Mouse (Mus musculus) heart, adult 8-10 months (tissue): ENCODE data around the gene Capn11. TPM values are rescaled to one million over a fixed set of nuclear protein-coding genes. Genes with fewer than 3 reads are reported as not detected.

Experiments used
- DNase-seq: peaks from one replicate; pipeline ENCODE4 v3.0.0; 2022; ENCODE audit warnings: low spot score
- total RNA-seq, 4 experiments: library from RNA; stranded (reverse); gene quantifications; 2 replicates each; pipeline ENCODE4 v1.2.4; 2022

Gene Capn11
- total RNA-seq, 4 experiments from 2014 or later: 0.97 TPM; not detected in 3

DNA sequence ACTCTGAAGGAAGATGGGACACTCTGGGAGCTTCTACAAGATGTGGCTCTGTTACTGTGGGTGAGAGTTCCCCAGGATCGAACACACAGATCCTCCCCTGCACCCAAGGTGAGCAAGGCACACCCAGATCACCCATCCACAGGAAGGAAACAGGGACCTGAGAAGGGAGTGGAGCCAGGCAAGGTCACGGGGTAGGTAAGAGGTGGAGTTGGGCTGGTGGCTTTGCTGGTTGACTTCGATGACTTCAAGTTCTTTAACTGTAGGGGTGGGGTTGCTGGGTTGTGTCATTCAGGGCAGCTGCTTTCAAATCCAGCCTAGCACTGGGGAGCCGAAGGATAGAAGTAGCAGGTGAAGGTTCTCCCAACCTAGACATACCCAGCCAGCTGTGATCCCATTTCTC, 23.7 kb upstream of the Capn11 start:
- no peak for DNase-seq

- DNase-seq: no peak
Observed at GRCm38 (mm10) chr17:45681588-45681987, 22.5 kb upstream of the Capn11 start.

DNA sequence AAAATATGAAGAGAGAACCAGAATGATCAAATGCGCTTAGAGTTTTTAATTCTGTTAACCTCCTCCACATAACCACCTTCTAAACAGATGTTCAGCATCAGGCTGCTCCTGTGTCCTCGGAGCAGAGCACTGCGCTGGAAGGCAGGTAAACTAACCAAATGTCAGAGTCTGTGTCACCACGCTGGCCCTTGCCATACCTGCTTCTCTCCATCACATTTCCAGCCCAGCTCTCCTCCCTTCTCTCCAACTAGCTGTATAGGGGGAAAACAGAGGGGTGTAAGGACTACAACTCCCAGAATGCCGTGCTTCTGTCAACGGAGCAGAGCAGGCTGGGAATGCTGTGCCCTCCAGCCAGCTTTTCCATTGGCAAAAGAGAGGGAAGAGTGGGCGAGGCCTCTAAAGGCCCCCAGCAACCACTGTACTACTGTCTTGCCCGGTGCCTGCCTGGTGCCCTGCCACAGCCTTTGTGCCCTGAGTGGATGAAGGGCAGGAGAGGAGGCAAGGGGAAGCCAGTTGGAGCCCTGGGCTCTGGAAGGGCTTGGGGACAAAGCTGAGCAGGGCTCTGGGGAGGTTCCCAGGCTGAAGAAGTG, 21.4 kb upstream of the Capn11 start:
- peak; percentile 44 for DNase-seq

DNA sequence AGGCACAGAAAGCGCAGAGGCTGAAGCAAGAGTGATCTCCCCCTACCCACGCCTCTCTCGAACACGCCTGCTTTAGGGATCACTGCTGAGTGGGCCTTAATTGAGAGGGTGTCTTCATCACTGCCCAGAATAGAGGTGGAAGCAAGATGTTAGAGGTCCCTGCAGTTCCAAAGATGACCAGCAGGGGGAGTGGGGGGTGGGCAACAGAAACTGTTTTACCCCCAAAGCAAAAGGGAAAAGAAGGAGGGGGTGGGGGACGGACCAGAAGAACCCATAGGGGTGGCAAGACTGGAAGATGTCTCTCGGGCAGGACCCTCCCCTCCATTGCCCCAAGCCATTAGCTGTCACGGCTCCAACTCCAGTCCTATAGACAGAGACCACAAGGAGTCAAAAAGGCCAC, 19.0 kb upstream of the Capn11 start:
- peak; percentile 42 for DNase-seq

- no peak for DNase-seq
Observed at GRCm38 (mm10) chr17:45672598-45672997, 13.5 kb upstream of the Capn11 start.

DNA sequence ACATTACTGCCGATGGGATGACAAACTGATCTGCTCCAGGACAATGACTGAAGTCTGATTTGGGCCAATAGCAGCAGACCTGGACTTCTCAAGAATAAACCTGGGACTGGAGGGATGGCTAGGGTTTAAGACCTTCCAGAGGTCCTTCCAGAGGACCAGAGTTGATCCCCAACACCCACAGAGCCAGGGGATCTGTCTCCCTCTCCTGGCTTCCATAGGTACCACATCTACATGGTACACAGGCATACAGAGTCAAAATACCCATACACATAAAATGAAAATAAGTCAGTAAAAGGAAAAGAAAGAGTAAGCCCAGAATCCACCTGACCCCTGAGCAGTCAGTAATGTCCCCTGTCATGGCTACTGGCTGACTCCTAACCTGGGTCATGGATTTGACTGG, 12.7 kb upstream of the Capn11 start:
- DNase-seq: no peak

- no peak for DNase-seq
Observed at GRCm38 (mm10) chr17:45667986-45668385, 8.9 kb upstream of the Capn11 start.

GRCm38 (mm10) chr17:45667481-45667880, 8.4 kb upstream of the Capn11 start:
- no peak for DNase-seq

- DNase-seq: no peak
Observed at GRCm38 (mm10) chr17:45666091-45666490, 7.0 kb upstream of the Capn11 start.

GRCm38 (mm10) chr17:45664608-45665007, 5.5 kb upstream of the Capn11 start:
- no peak for DNase-seq

GRCm38 (mm10) chr17:45663106-45663919, 4.2 kb upstream of the Capn11 start:
- peak; percentile 52 for DNase-seq

GRCm38 (mm10) chr17:45655820-45656219, 3.3 kb downstream of the Capn11 start:
- DNase-seq: no peak

DNA sequence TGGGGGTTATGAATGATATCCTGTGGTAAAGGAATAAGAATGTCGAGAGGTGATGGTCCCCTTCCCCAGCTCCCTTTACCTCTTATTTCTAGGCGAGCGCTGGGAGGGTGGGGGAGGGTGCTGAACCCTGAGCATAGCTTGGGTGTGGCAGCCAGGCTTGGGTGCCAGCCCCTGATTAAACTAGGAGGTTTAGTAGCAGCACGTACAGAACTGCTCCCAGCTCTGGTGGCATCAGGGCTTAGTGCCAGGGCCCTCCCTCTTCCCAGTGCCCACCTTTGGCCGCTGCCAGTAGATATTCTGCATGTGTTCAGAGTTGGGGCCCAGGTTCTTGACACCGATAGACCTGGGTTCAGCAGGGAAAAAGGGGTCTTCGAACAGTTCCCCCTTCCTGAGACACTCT, 5.9 kb downstream of the Capn11 start:
- no peak for DNase-seq

GRCm38 (mm10) chr17:45644185-45644584, 14.9 kb downstream of the Capn11 start:
- DNase-seq: no peak

DNA sequence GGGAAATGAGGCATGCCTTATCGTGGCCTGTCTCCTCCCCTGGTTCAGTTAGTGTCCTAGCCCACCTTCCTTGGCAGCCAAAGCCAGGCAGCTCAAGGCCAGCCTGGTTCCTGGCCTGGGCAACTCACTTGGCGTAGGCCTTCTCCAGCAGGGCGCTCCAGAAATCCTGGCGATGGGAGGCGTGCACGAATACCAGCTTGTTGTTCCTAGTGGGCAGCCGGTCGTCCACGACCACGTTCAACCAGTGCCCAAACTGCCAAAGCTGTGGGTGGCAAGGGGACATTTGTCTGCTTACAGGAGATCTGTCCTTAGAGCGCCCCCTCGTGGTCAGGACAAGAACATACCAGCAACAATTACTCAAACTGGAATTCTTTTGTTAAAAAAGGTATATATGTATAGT, 16.4 kb downstream of the Capn11 start:
- DNase-seq: no peak

GRCm38 (mm10) chr17:45641981-45642380, 17.1 kb downstream of the Capn11 start:
- no peak for DNase-seq

DNA sequence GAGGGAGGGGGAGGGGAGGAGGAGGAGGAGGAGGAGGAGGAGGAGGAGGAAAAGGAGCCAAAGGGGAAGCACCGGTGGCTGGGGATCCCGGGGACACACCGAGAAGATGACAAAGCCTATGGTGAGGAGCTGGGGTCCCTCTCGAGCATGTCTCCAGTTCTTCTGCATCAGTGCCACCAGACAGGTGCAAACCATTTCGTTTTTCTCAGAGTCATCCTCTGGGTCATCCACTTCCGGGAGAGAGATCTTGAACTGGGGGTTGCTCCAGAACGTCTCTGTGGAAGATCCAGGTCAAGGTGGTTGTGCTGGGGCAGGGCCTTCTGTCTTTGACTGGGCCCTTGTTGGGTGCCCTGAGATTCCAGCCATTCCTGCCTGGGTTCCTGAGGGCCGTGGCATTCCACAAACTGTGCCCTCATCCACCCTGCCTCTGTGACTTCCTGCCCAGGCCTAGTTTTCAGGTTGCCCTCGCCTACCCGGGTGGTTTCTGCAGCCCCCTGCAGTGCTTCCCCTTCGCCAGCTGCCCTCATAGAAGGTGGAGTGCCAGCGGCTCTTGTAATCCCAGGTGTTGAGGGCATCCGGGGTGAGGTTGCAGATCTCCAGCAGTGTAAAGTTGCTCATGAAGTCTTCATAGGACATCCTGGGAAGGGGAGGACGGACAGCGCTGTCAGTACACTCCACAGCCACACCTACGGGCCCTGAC, 20.4 kb downstream of the Capn11 start:
- no peak for DNase-seq

DNA sequence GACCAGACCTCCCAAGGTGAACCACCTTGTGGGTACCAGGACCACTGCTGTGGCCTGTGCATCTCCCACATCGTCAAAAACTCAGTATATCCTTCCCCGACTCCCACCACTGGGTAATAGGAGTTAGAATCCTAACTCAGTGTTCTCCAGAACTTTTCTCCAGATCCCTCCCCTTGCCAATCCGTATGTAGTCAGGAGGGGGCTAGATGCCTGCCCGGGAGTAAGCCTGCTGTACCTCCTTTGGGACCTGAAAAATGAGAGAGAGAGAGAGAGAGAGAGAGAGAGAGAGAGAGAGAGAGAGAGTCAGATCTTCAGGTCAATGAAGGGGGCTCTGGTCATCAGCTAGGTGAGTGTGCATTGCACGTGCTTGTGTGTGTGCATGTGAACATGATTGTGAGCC, 25.1 kb downstream of the Capn11 start:
- no peak for DNase-seq

- no peak for DNase-seq
Observed at GRCm38 (mm10) chr17:45631940-45632339, 27.2 kb downstream of the Capn11 start.

DNA sequence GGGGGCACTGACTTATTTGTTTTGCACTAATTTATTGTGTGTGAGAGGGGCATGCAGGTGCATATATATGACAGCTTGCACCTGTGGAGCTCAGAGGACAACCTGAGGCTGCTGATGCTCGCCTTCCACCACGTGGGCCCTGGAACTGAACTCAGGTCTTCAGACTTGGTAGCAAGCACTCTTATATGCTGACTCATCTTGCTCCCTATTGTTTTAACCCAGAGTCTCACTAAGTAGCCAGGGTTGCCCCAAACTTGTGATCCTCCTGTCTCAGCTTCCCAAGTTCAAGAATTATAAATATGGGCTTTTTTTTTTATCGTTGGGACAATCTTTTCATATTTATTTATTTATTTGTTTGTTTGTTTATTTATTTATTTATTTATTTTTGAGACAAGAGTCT, 28.1 kb downstream of the Capn11 start:
- DNase-seq: no peak

GRCm38 (mm10) chr17:45629861-45630694, 29.0 kb downstream of the Capn11 start:
- DNase-seq: peak; percentile 77
